Mouse (Mus musculus) hematopoietic stem cell, adult 5-6 weeks (primary cell): ENCODE measurements around the gene Limch1. TPM values are rescaled to one million over a fixed set of nuclear protein-coding genes. Genes with fewer than 3 reads are reported as not detected.

Source experiments
- ATAC-seq, 2 experiments: fragments of 125-278 bp in 1 of 2; replicated peaks in 1 of 2; 2 replicates each; pipeline ENCODE4 v1.8.0; 2016 to 2017; ENCODE audit warnings: inconsistent platforms in 2 of 2, mild to moderate bottlenecking in 2 of 2, moderate number of reproducible peaks in 2 of 2, low read depth in 1 of 2, moderate TSS enrichment in 1 of 2; ENCODE audit not compliant: low FRiP score in 2 of 2, poor library complexity in 2 of 2, severe bottlenecking in 2 of 2, insufficient read depth in 1 of 2, low TSS enrichment in 1 of 2
- total RNA-seq: library from RNA; stranded (forward); fragments of 172-1452, 232-1000 nt; gene quantifications from 2 replicates; pipeline ENCODE4 v1.2.3, GENCODE M21; 2017

The Limch1 gene
- total RNA-seq, 1 experiment from 2014 or later: 0.30 TPM

- no peak for ATAC-seq
These were observed 256.7 kb downstream of the Limch1 start for GRCm38 (mm10) chr5:67002346-67002745.

DNA sequence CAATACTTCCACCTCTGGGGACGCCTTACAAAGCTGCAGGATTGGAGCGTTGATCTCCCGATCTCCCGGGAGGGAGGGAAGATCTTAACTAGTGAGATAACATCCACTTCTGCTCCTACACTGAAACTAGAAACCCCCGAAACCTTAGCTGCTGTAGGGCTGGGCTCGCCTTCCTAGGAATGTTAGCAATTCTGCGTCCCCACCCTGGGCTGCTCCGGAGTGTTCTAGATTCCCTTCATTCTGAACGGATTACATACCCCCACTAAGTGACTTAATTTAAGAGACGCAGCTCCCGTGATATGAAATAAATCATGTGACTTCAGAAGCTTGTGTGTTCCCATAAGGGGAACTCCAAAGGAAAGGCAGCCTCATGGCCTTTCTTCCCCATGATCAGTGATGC, 259.0 kb downstream of the Limch1 start:
- ATAC-seq: no peak

DNA sequence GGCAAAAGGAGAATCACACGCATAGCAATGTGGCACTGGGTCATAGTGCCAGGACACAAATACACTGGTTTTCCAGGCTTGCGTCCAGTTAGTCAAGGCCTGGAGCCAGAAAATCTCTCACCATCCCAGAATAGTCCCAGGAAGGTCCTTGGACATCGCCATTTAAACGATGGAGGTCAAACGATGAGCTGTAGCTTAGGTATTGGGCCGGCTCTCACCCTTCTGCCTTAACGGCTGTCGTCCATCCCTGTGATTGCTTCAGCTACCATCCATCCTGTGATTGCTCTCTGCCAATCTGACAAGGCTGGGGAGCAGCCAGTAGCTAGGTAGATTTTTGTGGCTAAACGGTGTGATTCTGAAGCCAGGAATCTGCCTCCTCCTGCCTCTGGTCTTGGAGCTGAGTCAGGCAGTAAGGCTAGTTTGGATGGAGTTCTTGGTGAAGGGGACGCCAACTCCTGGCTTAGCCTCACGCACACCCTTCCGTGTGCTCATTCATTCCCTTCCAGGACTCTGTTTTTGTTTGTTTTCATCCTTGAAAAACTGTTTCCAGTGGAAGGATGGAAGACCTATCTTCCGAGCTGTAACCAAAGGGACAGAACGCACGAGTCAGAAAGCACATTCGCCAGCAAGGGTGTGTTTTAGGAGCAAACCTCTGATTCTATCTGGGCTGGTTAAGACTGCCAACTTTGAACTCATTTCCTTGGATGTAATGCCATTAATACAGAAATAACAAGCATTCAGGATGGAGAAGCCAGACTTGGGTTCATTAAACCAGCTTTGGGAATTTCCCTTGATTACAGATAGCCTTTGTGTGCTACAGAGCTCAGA, 265.6 kb downstream of the Limch1 start:
- no peak for ATAC-seq

GRCm38 (mm10) chr5:67011985-67012384, 266.4 kb downstream of the Limch1 start:
- ATAC-seq: no peak

DNA sequence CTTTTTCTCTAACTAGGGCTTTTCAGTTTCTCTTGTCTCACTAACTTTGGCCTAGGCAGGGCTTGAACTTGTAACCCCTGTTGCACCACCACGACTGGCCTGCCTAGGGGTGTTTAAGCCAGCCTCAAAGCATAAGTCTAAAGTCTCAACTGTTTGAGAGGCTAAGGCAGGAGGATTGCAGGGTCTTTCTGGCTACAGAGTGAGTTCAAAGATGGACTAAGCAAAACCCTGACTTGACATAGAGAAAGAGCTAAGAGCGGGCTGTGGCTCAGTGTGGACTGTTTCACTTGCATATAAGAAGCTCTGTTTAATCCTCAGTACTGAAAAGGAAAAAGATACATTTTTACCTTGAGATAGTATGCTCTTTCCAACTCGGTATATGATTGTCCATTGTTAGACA, 268.3 kb downstream of the Limch1 start:
- no peak for ATAC-seq

DNA sequence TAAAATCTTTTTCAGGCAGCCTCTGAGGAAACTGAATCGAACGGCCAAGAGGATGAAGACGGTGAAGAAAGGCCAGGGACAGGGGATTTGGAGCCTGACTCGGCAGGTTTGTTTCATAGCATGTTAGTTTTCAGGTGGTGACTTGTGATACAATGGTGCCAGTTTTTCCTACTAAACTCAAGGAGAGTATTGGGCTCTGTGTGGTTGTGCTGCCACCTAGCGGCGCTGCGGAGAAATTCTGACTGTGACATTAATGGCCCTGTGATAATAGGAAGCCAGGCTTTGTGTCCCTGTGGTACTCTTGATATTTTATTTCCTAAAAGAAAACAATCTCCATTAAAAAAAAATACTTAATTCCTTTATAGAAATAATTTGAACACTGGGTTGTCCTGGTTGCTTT, 270.8 kb downstream of the Limch1 start:
- peak; percentile 77 to 83 for ATAC-seq

GRCm38 (mm10) chr5:67024459-67025050, 278.9 kb downstream of the Limch1 start:
- peak; percentile 44 to 78 for ATAC-seq

- no peak for ATAC-seq
These were observed 279.5 kb downstream of the Limch1 start for GRCm38 (mm10) chr5:67025095-67025494.

DNA sequence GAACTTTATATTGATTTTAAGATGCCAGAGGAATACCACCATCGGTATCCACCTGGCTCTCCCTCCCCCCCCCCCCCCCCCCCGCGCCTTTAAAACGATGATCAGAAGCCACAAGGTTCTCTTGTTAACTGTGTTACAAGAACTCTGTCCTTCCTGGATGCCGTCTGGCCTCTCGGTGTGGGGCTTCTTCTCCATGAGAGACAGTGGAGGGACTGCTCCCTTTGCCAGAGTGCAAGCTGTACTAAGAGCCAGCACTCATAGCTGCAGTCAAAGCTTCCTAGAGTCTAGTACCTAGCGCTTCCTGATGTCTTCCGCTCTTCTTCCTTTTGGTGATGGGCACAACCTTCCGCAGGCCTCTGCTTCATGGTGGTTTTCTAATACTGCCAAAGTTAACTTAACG, 280.0 kb downstream of the Limch1 start:
- no peak for ATAC-seq

DNA sequence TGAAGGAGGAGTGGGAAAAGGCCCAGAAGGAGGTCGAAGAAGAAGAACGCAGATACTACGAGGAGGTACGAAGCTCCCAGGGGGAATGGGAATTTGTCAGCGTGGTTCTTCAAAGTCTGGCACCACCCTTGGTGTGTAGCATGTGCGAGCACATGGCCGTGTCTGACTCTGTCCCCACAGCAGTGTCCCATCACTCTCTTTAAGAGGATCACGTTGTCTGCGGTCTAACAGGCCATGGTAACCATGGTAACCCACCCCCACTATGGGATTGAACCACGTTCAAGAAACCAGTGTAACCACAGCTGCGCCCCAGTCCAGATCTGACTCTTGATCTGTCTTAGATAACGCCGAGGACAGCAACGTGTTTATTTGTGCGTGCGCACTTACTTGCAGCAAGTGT, 283.2 kb downstream of the Limch1 start:
- peak in 1 of 2 experiments; percentile 23; a peak in 1 of 4 replicates for ATAC-seq

- no peak for ATAC-seq
These were observed 284.3 kb downstream of the Limch1 start for GRCm38 (mm10) chr5:67029946-67030345.

DNA sequence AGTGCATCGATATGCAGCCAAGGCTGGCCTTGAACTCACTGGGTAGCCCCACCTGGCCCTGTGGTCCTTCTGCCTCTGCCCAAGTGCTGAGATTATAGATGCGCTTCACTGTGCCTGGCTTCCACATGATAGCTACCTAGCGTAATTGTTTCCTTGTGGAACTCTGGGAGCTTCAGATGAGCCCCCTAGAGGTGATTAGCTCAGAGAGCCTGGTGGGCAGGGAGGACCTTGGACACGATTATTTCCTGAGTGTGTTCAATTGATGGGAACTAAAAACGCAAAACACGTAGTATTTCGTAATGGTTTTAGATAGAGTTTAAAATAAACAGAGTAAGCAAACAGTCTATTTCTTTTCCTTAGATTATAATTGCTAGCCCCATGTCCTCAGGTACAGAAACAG, 287.0 kb downstream of the Limch1 start:
- no peak for ATAC-seq

GRCm38 (mm10) chr5:67043932-67044331, 298.3 kb downstream of the Limch1 start:
- ATAC-seq: no peak

DNA sequence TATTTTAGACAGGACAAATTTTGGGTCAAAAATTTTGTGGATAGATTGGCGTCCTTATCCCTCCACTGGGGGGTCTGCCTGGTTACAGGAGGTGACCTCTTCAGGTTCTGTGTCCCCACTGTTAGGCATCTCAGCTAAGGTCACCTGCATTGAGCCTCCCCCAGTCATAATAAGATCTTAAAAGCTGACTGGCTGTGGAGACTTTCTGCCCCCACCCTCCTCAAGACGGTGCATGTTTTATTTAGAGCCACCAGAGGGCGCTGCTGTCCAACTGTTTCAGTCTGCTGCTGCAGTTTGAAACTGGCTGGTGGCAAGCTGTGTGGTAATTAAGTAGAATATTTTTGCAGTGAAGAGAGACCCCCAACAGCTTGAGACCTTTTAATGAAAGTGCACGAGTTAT, 302.4 kb downstream of the Limch1 start:
- ATAC-seq: peak; percentile 37 to 72; a peak in 3 of 4 replicates

GRCm38 (mm10) chr5:67057803-67058202, 312.2 kb downstream of the Limch1 start:
- ATAC-seq: no peak

GRCm38 (mm10) chr5:67060519-67060918, 314.9 kb downstream of the Limch1 start:
- no peak for ATAC-seq

DNA sequence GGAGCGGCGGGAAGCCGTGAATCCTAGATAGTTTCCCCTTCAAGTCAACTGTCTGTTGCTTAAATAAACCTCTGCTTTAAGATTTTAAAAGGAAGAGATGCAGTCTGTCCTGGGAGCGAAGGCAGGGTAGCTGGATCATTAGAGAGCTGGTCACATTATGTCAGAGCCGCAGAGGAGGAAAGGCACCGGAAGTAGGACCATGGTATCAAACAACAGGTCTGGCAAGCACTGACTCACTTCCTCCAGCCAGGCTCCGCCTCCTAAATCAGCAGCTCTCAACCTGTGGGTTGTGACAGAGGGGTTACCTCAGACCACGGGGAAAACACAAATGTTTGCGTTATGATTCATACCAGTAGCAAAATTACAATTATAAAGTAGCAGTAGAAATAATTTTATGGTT, 318.0 kb downstream of the Limch1 start:
- peak in 1 of 2 experiments; percentile 36; a peak in 2 of 4 replicates for ATAC-seq

GRCm38 (mm10) chr5:67083117-67083516, 337.5 kb downstream of the Limch1 start:
- no peak for ATAC-seq

- no peak for ATAC-seq
These were observed 345.2 kb downstream of the Limch1 start for GRCm38 (mm10) chr5:67090856-67091255.
